Mouse (Mus musculus) erythroid progenitor cell, adult 5-6 weeks (primary cell): ENCODE results near the gene B4galt2. TPM values are rescaled to one million over a fixed set of nuclear protein-coding genes. Genes with fewer than 3 reads are reported as not detected.

Experiments used
- ATAC-seq: replicated peaks from 2 replicates; pipeline ENCODE4 v1.8.0; 2016; ENCODE audit warnings: moderate number of reproducible peaks, mild to moderate bottlenecking, moderate TSS enrichment, inconsistent platforms; ENCODE audit not compliant: poor library complexity, low FRiP score, severe bottlenecking
- total RNA-seq, 2 experiments: library from RNA; stranded (forward) in 1 of 2; stranded (reverse) in 1 of 2; fragments of 150-400 nt in 1 of 2; fragments of 186-747, 209-891 nt in 1 of 2; gene quantifications; 2 replicates each; pipeline versions ENCODE4 v1.2.3 to v1.2.4; 2015 to 2017; ENCODE audit warnings: low replicate concordance in 2 of 2

Gene B4galt2
- total RNA-seq, 2 experiments from 2014 or later = 0.45 TPM; not detected in 1

- no peak for ATAC-seq
These were observed 41.7 kb downstream of the B4galt2 start for GRCm38 (mm10) chr4:117841566-117841965.

GRCm38 (mm10) chr4:117840821-117841220 is 42.5 kb downstream of the B4galt2 start:
- no peak for ATAC-seq

- ATAC-seq = no peak
These were observed 43.9 kb downstream of the B4galt2 start for GRCm38 (mm10) chr4:117839366-117839765.

- ATAC-seq = no peak
These were observed 46.0 kb downstream of the B4galt2 start for GRCm38 (mm10) chr4:117837271-117837670.

- peak; percentile 47 for ATAC-seq
These were observed 47.0 kb downstream of the B4galt2 start for GRCm38 (mm10) chr4:117836204-117836767.

- peak; percentile 40 for ATAC-seq
These were observed 47.7 kb downstream of the B4galt2 start for GRCm38 (mm10) chr4:117835531-117836111.

GRCm38 (mm10) chr4:117834845-117835530 is 48.3 kb downstream of the B4galt2 start:
- peak; percentile 54 for ATAC-seq

GRCm38 (mm10) chr4:117834457-117834844 is 48.8 kb downstream of the B4galt2 start, which contains the start of gene Slc6a9:
Slc6a9 (plus strand) TSS chr4:117834506.
- no peak for ATAC-seq

- ATAC-seq = peak; percentile 53
These were observed 51.2 kb downstream of the B4galt2 start for GRCm38 (mm10) chr4:117831920-117832691.

- no peak for ATAC-seq
These were observed 51.8 kb downstream of the B4galt2 start for GRCm38 (mm10) chr4:117831499-117831898.

GRCm38 (mm10) chr4:117830801-117831200 is 52.5 kb downstream of the B4galt2 start:
- ATAC-seq = no peak

GRCm38 (mm10) chr4:117830124-117830551 is 53.1 kb downstream of the B4galt2 start:
- peak; percentile 70 for ATAC-seq

GRCm38 (mm10) chr4:117829260-117830123 is 53.8 kb downstream of the B4galt2 start:
- peak; percentile 48 for ATAC-seq

- no peak for ATAC-seq
These were observed 54.6 kb downstream of the B4galt2 start for GRCm38 (mm10) chr4:117828572-117829145.

Other genes with a start within 250 kb of the B4galt2 start
- 10.1 and 13.4 TPM in 2 replicates for gene Dmap1, start 201.2 kb downstream of the B4galt2 start, total RNA-seq (2015; ENCODE audit: low replicate concordance)
- 13.6 and 38.2 TPM in 2 replicates for gene Dmap1, start 201.2 kb downstream of the B4galt2 start, total RNA-seq (2017; ENCODE audit: low replicate concordance)
- gene Gm12845, start 159.1 kb downstream of the B4galt2 start, total RNA-seq (2015; ENCODE audit: low replicate concordance) = not detected in 2 replicates
- gene Gm12845, start 159.1 kb downstream of the B4galt2 start, total RNA-seq (2017; ENCODE audit: low replicate concordance) = not detected in 2 replicates
- gene Klf17, start 117.8 kb downstream of the B4galt2 start, total RNA-seq (2015; ENCODE audit: low replicate concordance) = not detected in 2 replicates
- gene Klf17, start 117.8 kb downstream of the B4galt2 start, total RNA-seq (2017; ENCODE audit: low replicate concordance) = not detected in 2 replicates
- gene Slc6a9, start 49.0 kb downstream of the B4galt2 start, total RNA-seq (2015; ENCODE audit: low replicate concordance) = 273 and 276 TPM in 2 replicates
- 282 and 375 TPM in 2 replicates for gene Slc6a9, start 49.0 kb downstream of the B4galt2 start, total RNA-seq (2017; ENCODE audit: low replicate concordance)
- gene Ccdc24, start 10.9 kb downstream of the B4galt2 start, total RNA-seq (2015; ENCODE audit: low replicate concordance) = 1.3 TPM in 1 of 2 replicates, not detected in the other
- gene Ccdc24, start 10.9 kb downstream of the B4galt2 start, total RNA-seq (2017; ENCODE audit: low replicate concordance) = 0.98 and 17.2 TPM in 2 replicates
- 288 and 327 TPM in 2 replicates for gene Atp6v0b, start 3.8 kb upstream of the B4galt2 start, total RNA-seq (2015; ENCODE audit: low replicate concordance)
- gene Atp6v0b, start 3.8 kb upstream of the B4galt2 start, total RNA-seq (2017; ENCODE audit: low replicate concordance) = 61.0 and 77.4 TPM in 2 replicates
- gene Dph2, start 8.5 kb upstream of the B4galt2 start, total RNA-seq (2015; ENCODE audit: low replicate concordance) = 0.72 and 0.84 TPM in 2 replicates
- gene Dph2, start 8.5 kb upstream of the B4galt2 start, total RNA-seq (2017; ENCODE audit: low replicate concordance) = 1.2 and 5.9 TPM in 2 replicates
- gene Ipo13, start 31.5 kb upstream of the B4galt2 start, total RNA-seq (2015; ENCODE audit: low replicate concordance) = 10.5 and 19.1 TPM in 2 replicates
- gene Ipo13, start 31.5 kb upstream of the B4galt2 start, total RNA-seq (2017; ENCODE audit: low replicate concordance) = 14.5 and 17.9 TPM in 2 replicates
- 12.2 and 14.8 TPM in 2 replicates for gene Artn, start 46.3 kb upstream of the B4galt2 start, total RNA-seq (2015; ENCODE audit: low replicate concordance)
- gene Artn, start 46.3 kb upstream of the B4galt2 start, total RNA-seq (2017; ENCODE audit: low replicate concordance) = 12.0 and 13.0 TPM in 2 replicates